Mouse (Mus musculus) activated CD4-positive, CD25-positive, alpha-beta regulatory T cell, adult 4 months (primary cell): ENCODE results near the gene Caly. TPM values are rescaled to one million over a fixed set of nuclear protein-coding genes. Genes with fewer than 3 reads are reported as not detected.

Experiments
- ATAC-seq: one replicate; pipeline ENCODE4 v1.8.0; 2017
- polyA plus RNA-seq, 2 experiments: library from polyadenylated mRNA; unstranded; fragments of 100-300 nt; shearing (Covaris generic); gene quantifications; one replicate each; pipeline ENCODE4 v1.2.1; 2017

Caly gene
- polyA plus RNA-seq, result not detected

DNA sequence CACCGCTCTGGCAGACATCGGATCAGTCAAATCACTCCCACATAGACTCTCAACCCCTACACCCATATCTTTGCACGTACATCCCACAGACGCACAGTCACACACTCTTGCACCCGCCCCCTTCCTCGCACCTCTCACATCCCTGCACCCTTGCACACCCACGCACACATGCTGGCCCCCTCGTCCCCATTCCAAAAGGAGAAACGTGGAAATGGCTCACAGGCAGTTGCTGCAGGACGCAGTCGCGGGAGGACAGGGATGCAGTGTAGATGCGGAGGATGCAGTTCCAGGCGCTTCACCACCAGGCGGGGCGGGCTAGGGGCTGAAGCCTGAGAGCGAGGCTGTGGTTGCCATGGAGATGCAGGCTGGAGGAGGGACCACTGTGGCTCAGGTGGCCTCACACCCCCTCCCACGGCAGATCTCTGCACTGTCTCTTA lies at the start of gene Caly:
Caly (minus strand) TSS at position 307 of the 437 bp plus-strand sequence.
- no peak for ATAC-seq

DNA sequence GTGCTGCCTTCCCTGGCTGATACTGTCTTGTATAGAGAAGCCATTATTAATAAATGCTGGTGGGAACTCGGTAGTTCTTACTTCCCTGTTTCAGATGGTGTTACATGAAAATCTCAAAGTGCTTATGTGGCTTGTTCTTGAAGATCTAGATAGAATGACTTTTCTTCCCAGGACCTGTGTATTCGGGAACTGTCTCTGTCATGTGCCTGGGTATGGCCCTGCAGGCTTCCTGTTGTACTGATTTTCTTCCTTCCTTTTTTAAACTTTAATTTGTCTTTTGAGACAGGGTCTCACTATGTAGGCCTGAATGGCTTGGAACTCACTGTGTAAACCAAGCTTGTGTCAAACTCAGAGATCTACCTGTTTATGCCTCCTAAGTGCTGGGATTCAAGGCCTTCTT lies 45.6 kb upstream of the Caly start:
- no peak for ATAC-seq

DNA sequence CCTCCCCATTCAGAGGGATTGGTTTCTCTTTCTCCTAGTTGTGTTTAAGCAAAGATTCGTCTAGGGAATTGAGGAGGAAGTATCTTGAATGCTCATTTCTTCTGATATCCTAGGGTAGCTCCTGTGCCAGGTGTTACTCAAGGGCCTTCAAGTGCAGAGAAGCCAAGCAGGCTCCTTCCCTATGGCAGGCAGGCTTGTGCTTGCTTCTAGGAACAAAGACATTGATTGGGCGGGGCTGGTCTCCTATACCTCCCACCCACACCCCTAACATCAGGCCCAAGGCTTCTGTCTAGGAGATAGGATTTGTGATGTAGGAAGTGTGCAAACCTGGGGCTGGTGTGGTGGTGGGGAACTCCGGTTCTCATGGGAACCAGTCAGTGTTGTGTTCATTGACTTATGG lies 44.6 kb upstream of the Caly start:
- no peak for ATAC-seq

DNA sequence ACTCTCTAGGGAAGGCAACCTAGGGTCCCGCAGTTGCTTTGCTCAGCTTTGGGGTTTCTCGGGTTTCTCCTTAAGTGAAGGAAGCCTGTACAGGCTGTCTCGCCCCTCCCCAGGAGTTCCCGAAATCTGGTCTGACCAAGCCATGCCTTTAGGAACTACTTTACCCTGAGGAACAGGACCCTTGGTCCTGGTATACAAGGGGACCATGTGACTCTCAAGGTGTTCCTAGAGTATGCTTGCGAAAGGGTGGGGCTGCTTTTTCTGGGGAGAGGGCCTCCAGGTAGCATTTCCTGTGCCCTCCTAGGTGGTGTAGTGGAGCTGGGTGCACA lies 43.6 kb upstream of the Caly start:
- no peak for ATAC-seq

DNA sequence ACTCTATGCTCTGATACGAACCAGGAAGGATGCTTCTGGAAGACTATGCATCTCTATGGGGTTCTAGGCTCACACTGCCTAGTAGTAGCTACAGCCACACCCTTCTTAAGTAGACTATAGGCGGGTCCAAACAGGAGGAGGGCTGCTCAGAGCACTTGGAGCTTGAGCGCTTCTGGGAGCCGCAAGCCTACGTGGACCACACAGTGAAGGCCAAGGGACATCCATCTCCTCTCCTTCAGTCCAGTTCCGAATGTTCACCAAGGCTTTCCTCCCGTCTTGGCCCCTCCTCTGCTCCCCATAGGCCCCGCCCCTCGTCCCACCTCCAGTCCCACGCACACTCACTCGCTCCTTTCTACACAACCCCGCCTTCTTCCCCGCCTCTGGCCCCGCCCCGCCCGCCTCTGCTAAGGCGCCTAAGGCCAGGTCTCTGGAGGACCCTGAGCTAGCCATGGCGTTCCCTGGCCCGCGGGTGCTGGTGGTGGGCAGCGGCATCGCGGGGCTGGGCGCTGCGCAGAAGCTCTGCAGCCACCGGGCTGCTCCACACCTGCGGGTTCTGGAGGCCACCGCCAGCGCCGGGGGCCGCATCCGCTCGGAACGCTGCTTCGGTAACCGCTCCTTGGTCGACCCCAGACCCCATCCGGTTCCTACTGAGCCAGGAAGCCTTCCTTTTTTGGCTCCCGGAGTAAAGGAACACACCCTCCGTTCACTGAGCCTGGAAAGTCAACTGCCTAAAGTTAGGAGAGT lies 43.1 kb upstream of the Caly start:
- peak; percentile 91 for ATAC-seq

DNA sequence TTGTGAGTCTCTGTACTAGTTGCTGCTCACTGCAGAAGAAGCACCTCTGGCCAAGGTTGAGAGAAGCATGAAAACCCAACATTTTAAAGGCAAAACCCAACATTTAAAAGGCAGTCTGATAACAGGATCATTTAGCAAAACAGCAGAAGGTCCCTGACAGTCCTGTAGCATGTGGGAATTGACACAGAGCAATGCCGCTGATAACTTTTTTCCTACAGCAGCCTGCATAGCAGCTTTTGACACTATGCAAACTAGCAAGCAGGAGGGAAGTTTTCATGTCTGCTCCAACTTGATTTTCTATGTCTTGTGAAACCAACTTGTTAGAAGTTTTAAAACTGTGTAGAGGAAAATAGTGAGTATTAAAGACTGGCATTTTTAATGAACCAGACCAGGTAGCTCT lies 42.0 kb upstream of the Caly start:
- ATAC-seq, result no peak

DNA sequence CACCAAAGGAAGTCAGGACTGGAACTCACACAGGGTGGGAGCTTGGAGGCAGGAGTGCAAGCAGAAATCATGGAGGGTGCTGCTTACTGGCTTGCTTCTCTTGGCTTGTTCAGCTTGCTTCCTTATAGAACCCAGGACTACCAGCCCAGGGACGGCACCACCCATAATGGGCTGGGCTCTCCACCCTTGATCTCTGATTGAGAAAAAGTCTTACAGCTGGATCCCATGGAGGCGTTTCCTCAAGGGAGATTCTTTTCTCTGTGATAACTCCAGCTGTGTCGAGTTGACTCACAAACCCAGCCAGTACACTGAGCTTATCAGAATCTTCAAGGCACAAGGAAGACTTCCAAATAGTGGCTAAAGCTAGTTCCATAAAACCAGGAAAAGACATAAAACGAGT lies 40.4 kb upstream of the Caly start:
- no peak for ATAC-seq

DNA sequence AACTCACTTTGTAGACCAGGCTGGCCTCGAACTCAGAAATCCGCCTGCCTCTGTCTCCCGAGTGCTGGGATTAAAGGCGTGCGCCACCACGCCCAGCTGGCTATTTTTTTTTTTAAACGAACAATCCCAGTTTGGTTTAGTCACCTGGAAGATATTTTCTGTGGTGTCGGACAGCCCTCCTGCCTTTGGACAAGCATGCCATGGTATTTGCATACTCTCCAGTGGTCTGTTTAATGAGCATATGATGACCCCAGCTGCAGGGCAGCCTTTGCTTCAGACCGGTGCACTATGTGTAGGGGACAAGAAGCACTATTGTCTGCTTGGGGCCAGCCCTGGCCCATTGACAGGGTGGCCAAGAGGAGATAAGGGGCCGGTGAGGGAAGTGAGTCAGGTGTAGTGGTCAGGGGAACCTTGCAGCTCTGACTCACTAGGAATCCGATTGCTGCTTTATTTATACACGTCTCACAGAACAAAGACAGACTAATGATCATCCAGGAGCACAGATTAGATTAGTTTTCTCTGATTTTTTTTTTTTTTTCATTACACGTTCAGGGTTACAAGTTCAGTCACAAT lies 39.1 kb upstream of the Caly start:
- no peak for ATAC-seq

DNA sequence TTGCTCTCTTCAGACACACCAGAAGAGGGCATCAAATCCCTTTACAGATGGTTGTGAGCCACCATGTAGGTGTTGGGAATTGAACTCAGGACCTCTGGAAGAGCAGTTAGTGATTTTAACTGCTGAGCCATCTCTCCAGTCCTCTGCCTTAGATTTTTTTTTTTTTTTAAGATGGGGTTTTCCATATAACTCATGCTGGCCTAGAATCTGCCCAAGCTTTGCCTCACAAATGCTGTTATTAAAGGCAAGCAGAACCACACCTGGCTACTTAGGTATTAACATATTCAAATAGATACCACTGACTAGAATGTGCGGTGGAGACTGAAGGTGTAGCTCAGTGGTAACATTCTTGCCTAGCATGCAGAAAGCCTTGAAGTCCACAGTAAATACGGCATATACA lies 38.1 kb upstream of the Caly start:
- ATAC-seq, result no peak

DNA sequence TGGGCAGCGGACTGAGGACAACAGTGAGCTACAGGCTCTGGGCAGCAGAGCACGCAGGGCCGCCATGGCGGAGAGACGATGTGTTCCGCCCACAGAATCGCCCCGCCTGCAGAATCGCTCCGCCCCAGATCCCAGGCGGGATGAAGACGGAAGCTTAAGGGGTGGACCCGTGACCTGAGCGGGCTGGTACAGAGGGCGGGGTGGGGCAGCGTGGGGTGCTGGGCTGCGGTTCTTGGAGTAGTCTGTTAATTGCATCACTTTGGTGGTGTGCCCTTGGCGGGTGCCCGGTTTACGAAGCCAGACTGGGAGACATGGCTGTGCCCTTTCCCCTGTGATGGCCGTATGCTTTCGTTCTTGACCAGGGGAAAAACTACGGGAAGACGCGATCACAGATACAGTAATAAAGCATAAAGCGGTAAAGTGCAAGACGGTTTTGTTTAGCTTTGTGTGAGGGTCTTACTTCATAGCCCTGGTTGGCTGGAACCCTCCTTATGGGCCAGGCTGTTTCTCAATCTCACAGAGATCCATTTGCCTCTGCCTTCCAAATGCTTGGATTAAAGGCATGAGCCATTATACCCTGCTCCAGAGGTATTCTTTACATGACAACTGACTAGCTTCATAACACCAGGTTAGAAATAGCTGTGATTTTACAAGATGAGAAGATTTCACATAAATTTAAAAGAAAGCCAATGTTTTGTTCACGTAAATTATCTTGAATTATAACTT lies 34.1 kb upstream of the Caly start, which contains the start of gene Echs1:
Echs1 (minus strand) TSS at position 148 of the 726 bp plus-strand sequence.
- ATAC-seq, result peak; percentile 100

DNA sequence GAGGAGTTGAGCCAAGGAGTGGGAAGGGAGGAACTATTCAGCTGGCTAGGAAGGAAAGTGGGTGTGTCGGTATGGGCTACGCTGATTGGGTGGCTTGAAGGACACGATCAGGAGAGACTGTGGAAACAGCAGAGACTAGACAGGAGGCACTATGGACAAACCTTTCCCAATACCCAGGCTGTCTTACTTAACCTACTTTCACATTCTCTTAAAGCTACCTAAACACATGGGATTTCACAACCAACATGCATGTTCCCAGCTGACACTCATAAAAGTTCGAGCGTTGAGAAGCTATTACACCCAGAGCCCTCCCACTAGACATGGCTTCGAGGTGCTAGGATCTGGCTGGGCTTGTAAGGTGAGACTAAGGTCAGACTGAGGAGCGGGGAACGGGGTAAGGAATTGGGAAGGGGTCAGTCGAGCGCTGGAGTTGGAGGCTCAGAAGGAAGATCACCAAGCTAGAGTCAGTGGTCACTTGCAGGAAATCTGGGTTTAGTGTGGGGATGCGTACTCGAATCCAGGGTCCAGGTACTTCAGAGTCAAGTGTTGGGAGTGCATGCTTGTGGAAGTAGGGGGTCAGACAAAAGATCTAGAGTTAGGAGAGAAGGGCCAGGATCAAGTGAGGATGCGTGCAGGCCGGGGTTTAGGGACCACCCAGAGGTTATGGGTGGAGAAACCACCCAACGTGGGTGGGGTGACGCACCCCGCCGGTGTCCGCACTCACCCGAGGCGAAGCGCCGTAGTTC lies 33.4 kb upstream of the Caly start, which contains the start of gene Paox:
Paox (plus strand) TSS at position 217 of the 746 bp plus-strand sequence.
- ATAC-seq, result peak; percentile 21

DNA sequence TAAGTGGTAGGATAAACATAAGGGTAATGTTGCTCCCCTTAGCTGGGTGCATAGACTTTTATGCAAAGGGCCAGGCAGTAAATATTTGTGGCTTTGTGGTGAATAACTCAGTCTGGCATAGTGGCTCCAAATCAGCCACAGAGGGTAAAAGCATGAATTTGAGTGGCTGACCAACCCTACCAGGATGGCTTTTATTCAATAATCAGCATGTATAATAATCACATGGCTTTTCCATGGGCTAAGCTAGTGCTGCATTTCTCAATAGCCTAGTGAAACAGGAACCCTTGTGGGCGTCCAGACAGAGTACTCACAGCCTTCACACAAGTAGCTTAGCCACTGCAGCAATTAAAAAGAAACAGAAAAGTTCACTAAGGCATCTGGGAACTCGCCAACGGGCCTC lies 29.6 kb upstream of the Caly start:
- no peak for ATAC-seq

DNA sequence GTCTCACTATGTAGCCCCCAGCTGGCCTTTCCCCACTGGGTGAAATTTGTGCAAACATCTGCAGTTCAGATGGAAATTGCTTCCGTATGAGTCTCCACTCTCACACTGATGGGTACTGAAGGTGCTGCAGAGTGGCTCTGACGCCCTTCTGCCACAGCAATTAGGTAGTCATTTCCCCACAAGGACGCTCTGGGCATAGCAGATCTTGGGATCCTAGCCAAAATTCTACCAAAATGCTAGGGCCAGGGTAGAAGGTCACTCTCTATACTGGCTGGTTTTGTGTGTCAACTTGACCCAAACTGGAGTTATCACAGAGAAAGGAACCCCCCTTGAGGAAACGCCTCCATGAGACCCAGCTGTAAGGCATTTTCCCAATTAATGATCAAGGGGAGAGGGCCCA lies 21.7 kb upstream of the Caly start:
- no peak for ATAC-seq

DNA sequence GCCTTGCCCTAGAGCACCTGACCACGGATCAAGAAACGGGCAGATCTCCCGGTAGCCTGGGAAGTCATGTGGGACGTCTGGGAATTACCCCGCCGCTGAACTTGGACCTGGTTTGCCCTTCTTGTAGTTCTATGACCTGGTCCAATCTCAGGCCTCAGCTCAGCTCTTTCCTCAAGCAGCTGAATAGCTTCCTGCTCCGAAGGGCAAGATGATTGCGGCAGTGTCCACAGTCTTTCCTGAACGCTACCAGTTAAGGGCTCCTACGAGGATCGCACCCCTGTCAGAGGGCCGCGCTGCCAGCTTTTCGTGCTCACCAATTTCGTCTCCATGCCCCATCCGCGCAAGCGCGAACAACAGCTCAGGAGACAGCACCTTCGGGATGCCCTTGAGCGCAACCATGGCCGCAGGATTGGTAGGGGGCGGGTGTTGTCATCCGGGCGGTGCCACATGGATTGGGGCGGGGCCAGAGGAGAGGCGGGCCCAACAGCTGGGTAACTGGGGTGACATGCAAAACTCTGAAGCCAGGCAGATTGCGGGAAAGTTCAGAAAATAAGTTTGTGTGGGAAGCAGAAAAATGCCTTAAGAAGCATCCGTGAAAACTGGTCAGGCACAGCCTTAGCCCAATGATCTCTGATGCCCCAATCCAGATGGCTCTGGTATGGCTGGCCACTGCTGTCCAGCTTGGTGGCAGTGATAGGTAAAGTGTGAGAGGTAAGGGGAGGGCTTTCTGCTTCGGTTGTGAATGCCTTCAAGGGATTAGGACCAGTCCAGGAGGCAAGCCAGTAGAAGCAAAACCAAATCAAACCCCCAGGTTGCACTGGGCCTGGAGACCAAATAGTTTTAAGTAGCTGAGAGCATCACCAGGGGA lies 19.9 kb upstream of the Caly start, which contains the start of gene Fuom:
Fuom (minus strand) TSS at position 449 of the 868 bp plus-strand sequence.
- peak; percentile 95 for ATAC-seq

DNA sequence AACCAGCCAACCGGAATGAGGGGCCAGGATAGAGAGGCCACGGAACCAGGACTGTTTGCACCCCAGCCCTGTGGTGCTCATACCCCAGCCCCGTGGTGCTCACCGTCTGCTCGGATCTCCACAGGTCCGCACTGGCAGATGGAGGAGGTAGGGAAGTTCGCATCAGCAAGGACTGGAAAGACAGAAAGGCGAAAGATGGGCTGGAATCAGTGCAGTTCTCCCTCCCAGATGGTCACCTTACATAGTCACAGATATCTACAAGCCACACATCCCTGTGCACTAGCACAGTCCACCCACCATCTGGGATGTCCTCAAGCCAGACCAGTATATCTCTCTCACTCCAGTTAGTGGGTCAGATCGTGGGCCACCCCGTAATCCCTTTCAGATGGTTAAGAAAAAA lies 19.1 kb upstream of the Caly start:
- no peak for ATAC-seq

DNA sequence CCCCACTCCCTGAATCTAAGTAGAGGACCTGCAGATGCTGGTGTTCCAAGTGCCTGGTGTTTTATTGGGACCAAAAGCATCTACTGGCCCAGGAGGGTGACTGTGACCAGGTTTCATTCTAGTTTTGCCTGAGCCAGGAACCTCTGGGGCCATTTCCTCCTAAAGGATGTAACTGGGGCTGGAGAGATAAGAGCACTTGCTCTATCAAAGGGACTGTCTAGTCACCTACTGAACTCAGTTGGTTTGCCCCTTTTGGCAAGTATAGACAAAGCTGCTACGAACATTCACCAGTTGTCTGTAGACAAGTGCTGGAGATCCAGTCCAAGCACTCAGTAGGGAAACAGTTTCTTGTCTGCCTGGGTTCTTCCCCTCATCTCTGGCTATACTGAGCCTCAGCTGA lies 16.1 kb upstream of the Caly start:
- ATAC-seq, result no peak

DNA sequence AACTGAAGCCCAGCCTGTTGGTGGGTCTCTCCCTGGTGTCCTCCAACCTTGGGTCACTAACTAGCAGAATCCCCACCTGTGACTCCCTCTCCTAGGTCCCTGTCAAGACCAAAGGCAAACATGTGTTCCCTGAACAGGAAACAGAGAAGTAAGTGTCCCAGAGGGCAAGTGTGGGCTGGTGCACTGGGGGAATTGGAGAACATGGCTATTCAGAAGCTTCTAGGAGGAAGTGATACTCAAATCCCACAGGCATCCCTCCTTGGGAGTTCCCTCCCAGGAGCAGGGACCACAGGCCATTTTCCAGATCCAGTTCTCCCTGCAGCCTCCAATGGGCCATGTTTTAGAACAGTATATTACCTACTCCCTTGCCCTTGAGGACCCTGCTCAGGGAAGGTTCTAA lies 13.7 kb upstream of the Caly start:
- ATAC-seq, result no peak

DNA sequence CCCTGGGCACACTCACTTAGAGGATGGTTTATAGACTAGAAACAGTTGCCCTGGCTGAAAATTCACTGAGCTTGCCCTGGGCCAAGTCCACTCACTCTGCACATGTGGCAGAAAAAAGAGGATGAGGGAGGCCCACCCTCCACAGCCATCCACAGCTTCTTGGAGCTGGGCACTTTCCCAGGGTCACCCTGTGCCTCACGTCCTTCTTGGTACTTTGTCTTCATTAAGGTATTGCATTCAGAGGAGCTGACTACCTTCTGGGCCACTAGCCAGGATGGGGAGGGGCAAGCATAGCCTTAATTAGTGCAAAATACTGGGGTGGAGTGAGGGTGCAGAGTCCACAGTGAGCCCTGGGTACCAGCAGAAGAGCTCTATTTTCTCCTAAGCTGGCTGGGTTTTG lies 13.2 kb upstream of the Caly start:
- no peak for ATAC-seq

DNA sequence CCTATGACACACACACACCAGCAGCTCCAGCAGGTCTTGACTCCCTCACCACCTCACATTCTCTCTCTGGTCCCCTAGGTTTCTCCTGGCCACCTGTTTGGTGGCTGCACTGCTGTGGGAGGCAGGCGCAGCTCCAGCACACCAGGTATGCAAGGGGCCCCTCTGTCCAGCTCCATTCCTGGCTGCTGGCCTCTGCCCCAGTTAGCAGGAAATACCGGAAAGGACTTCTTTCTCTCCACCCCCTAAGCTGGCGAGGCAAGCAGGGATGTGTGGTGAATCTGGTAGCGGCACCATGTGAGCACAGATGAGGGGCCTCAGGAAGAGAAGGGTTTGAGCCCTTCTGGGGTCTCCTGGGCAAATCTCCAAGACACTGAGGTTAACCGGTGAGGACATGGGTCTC lies 12.6 kb upstream of the Caly start:
- no peak for ATAC-seq

DNA sequence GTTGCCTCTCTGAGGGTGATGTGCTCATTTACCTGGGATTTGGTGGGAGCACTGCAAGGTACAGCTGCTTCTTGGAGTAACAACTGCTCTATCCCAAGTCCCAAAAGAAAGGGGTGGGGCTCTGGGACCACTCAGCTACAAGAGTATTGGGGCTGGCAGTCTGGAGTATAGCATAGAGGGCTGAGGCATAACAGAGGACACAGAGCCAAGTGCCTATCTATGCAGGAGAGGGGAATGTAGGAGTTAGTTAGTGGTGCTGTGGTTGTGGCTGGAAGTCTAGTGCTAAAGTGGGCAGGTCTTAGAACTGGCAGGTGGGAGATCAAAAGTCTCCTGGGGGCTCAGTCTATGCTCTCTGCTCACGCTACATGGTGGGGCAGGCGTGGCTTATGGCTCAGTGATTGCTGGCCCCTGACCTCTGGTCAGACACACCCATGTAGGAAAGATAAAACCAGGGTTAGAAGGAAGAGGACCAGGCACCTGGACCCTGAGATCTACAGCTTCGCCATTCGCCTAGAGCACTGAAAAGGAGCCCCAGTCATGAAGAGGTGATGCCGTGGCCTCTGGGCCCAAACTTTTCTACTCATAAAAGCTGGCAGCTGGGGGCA lies 10.7 kb upstream of the Caly start, which contains the start of gene Prap1:
Prap1 (plus strand) TSS at position 472 of the 605 bp plus-strand sequence.
- ATAC-seq, result no peak

DNA sequence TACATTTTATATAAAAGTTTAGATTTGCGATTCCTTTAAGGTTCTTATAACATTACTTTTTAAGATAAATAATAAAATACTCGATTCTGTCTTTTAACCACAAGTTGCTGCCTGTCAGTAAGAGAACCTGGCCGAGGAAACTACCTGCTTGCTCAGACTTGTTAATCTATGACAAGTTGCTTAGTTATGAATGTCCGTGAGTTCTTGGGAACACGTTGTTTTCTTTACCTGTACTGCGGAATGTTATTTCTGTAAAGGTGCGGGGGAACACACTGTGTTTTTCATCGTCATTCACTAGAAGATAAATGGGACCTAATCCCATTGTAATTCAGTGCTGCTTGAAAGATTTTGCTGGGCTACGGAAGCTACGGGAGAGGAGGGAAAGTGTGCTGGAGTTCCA lies 8.3 kb upstream of the Caly start:
- ATAC-seq, result no peak
